Mouse (Mus musculus): Measurements from ENCODE around the gene Slc37a1. TPM values are rescaled to one million over a fixed set of nuclear protein-coding genes. Genes with fewer than 3 reads are reported as not detected.

The Slc37a1 gene
- polyA plus RNA-seq, 1 experiment from 2014 or later = 9.2 TPM

DNA sequence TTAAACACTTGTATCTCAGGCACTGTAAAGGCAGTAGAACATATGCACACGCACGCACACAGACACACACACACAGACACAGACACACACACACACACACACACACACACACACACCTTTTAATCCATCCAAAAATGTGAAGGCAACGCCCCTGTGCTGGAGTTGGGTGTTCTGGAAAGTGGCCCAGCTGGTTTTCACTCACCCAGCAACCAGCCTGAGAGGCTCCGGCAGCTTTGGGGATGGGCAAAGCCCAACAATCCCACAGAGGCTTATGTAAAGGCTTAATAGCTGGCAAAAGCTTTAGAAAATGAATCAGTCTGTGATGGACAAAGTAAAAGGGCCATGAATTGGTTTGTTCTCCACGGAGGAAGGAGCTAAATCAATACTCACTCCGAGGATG is 113.7 kb downstream of the Slc37a1 start:
- Histone ChIP-seq H3K4me1 (peaks cover 37% of the 10 kb centered on the region), H3K9me3 (no peaks in the 10 kb centered on the region)
- 58% methylated on average over 6 of the region's 6 CpGs for WGBS

More for the DNA sequence above, 113.7 kb downstream of the Slc37a1 start:
- no peak overlapping the region for H3K4me3 ChIP-seq
- H3K36me3 ChIP-seq = no peaks in the 10 kb centered on the region
- peak overlapping the region; percentile 29; the same call in 1 of the 2 replicates for H3K27ac ChIP-seq
- H3K9ac ChIP-seq = no peak overlapping the region
- ATAC-seq (ENCODE audit: borderline replicate concordance, extremely low read depth, low FRiP score, low TSS enrichment) = no peak
- H3K4me2 ChIP-seq = no peak overlapping the region
- no peaks in the 10 kb centered on the region for H3K27me3 ChIP-seq

Other genes with a start within 250 kb of the Slc37a1 start
- gene Abcg1, start 229.1 kb upstream of the Slc37a1 start, polyA plus RNA-seq (2015; fragmentation: Nextera tagmentation; extraction: Ambion mirVana) = 10.9 and 12.2 TPM in 2 replicates
- 0.45 and 0.49 TPM in 2 replicates for gene Tff3, start 157.1 kb upstream of the Slc37a1 start, polyA plus RNA-seq (2015; fragmentation: Nextera tagmentation; extraction: Ambion mirVana)
- gene Tff2, start 142.5 kb upstream of the Slc37a1 start, polyA plus RNA-seq (2015; fragmentation: Nextera tagmentation; extraction: Ambion mirVana) = 0.40 TPM in 1 of 2 replicates, not detected in the other
- gene Tff1, start 121.5 kb upstream of the Slc37a1 start, polyA plus RNA-seq (2015; fragmentation: Nextera tagmentation; extraction: Ambion mirVana) = not detected in 2 replicates
- gene Tmprss3, start 87.8 kb upstream of the Slc37a1 start, polyA plus RNA-seq (2015; fragmentation: Nextera tagmentation; extraction: Ambion mirVana) = 0.06 TPM in 1 of 2 replicates, not detected in the other
- gene Ubash3a, start 78.9 kb upstream of the Slc37a1 start, polyA plus RNA-seq (2015; fragmentation: Nextera tagmentation; extraction: Ambion mirVana) = 0.36 and 2.0 TPM in 2 replicates
- gene Rsph1, start 9.4 kb upstream of the Slc37a1 start, polyA plus RNA-seq (2015; fragmentation: Nextera tagmentation; extraction: Ambion mirVana) = 8.1 and 8.2 TPM in 2 replicates
- gene Pde9a, start 99.4 kb downstream of the Slc37a1 start, polyA plus RNA-seq (2015; fragmentation: Nextera tagmentation; extraction: Ambion mirVana) = 34.8 and 35.8 TPM in 2 replicates
- gene Wdr4, start 233.2 kb downstream of the Slc37a1 start, polyA plus RNA-seq (2015; fragmentation: Nextera tagmentation; extraction: Ambion mirVana) = 38.0 and 39.9 TPM in 2 replicates
- gene Ndufv3, start 233.3 kb downstream of the Slc37a1 start, polyA plus RNA-seq (2015; fragmentation: Nextera tagmentation; extraction: Ambion mirVana) = 237 and 240 TPM in 2 replicates

Measured in lung, embryonic 15.5 days (tissue).